Mouse (Mus musculus): ENCODE measurements around the gene Xrcc6. TPM values are rescaled to one million over a fixed set of nuclear protein-coding genes. Genes with fewer than 3 reads are reported as not detected.

Gene Xrcc6
- polyA plus RNA-seq, 1 experiment from 2014 or later = 66.6 TPM

DNA sequence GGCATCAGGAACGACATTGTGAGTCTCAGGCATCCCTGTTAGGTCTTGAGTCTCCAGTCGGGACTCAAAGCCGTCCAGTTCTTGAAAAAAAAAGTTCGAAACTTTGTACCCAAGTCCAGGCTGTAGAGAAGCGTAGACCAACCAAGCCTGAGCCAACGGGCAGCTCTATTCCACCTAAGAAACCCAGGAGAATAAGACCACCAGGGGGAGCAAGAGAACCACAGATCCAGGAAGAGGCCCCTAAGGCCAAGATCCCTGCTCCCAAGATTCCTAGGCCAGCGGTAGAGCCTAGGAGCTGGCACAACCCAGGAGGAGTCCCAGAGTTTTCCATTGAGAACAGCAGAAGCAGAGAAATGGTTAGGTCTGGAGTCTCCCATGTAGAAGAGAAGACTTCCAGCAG lies 77.9 kb downstream of the Xrcc6 start:
- Histone ChIP-seq H3K27me3 (ENCODE audit: control insufficient read depth, insufficient read depth, low read length) (peaks cover 14% of the 10 kb centered on the region), H3K9me3 (ENCODE audit: control insufficient read depth, low read length) (no peaks in the 10 kb centered on the region), H3K9ac (ENCODE audit: low read depth, low read length) (no peak overlapping the region), H3K4me2 (replicated peaks; ENCODE audit: low read depth, low read length) (no peak overlapping the region), H3K36me3 (ENCODE audit: control insufficient read depth, insufficient read depth, low read length) (no peaks in the 10 kb centered on the region), H3K4me3 (ENCODE audit: low read depth, low read length) (no peak overlapping the region), H3K27ac (ENCODE audit: low read depth, low read length) (no peak overlapping the region), H3K4me1 (replicated peaks; ENCODE audit: control insufficient read depth, insufficient read depth, low read length) (no peaks in the 10 kb centered on the region)
- ATAC-seq (ENCODE audit: low FRiP score) (no peak), DNase-seq (ENCODE audit: low spot score) (peak; percentile 91)
- 21% methylated on average over 7 of the region's 7 CpGs for WGBS

DNA sequence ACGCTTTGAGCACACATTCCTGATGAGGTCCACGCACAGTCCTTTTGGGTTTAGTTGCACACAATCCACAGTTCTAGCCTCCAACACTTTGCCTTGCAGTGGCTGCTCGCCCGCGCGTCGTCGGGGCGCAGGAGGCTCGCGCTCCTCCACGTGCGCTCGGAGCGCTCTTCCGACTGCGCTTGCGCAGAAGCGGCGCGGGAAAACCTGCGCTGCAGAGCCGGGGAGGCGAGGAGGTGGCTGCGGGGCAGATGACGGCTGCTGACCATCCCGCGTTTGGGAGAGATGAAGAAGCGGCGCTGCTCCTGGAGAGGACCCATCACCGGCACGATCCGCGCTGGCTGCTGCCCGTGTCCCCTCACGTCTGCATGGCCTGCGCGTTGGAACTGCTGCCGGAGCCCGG lies 82.3 kb downstream of the Xrcc6 start, which contains the start of gene Mei1:
Mei1 (plus strand) TSS at position 99 of the 400 bp plus-strand sequence.
- H3K36me3 ChIP-seq (ENCODE audit: control insufficient read depth, insufficient read depth, low read length) = no peaks in the 10 kb centered on the region
- no peak for ATAC-seq (ENCODE audit: low FRiP score)
- H3K9me3 ChIP-seq (ENCODE audit: control insufficient read depth, low read length) = no peaks in the 10 kb centered on the region
- DNase-seq (ENCODE audit: low spot score) = peak; percentile 39
- H3K4me3 ChIP-seq (ENCODE audit: low read depth, low read length) = no peak within 1 kb of the TSS
- H3K4me2 ChIP-seq (replicated peaks; ENCODE audit: low read depth, low read length) = no peak within 1 kb of the TSS
- H3K4me1 ChIP-seq (replicated peaks; ENCODE audit: control insufficient read depth, insufficient read depth, low read length) = no peaks in the 10 kb centered on the region
- no peak within 1 kb of the TSS for H3K27ac ChIP-seq (ENCODE audit: low read depth, low read length)
- H3K9ac ChIP-seq (ENCODE audit: low read depth, low read length) = no peak within 1 kb of the TSS
- peaks cover 15% of the 10 kb centered on the region for H3K27me3 ChIP-seq (ENCODE audit: control insufficient read depth, insufficient read depth, low read length)
- WGBS = 24% methylated on average over 40 of the region's 40 CpGs

DNA sequence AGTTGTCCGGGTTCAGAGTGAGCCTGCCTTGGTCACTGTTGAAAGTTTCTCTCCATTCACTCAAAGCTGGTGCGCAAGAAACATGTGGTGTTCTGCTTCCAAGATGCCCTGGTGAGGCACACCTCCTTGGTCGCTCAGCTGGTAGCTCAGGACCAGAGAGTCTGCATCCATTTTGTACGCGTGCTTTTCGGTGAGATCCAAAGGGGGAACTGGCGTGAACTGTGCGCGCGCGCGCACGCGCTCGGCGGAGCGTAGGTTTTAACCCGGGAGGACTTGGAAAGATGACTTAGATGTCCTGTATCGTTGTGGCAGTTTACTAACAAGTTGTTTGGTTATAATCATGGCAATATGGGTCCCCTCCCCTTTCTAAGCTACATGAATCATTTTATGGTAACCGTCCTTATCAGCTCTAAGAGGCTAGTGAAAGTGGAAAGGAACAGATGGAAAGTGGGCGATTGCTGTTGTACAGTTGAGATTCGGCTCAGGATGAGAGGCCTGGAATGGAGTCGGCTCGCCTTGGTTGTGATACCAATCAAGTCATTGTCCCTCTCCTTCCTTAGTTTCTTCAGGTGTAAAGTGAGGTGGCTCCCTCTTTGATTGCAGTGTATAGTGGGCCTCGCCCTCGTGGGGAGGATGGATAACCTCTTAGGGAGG lies 84.3 kb downstream of the Xrcc6 start:
- 89% methylated on average over 26 of the region's 26 CpGs for WGBS
- Histone ChIP-seq H3K9me3 (ENCODE audit: control insufficient read depth, low read length) (no peaks in the 10 kb centered on the region), H3K27ac (ENCODE audit: low read depth, low read length) (no peak overlapping the region), H3K4me2 (replicated peaks; ENCODE audit: low read depth, low read length) (no peak overlapping the region), H3K27me3 (ENCODE audit: control insufficient read depth, insufficient read depth, low read length) (peaks cover 15% of the 10 kb centered on the region), H3K9ac (ENCODE audit: low read depth, low read length) (no peak overlapping the region), H3K36me3 (ENCODE audit: control insufficient read depth, insufficient read depth, low read length) (no peaks in the 10 kb centered on the region), H3K4me3 (ENCODE audit: low read depth, low read length) (no peak overlapping the region), H3K4me1 (replicated peaks; ENCODE audit: control insufficient read depth, insufficient read depth, low read length) (no peaks in the 10 kb centered on the region)
- DNase-seq (ENCODE audit: low spot score) (no peak), ATAC-seq (ENCODE audit: low FRiP score) (no peak)

DNA sequence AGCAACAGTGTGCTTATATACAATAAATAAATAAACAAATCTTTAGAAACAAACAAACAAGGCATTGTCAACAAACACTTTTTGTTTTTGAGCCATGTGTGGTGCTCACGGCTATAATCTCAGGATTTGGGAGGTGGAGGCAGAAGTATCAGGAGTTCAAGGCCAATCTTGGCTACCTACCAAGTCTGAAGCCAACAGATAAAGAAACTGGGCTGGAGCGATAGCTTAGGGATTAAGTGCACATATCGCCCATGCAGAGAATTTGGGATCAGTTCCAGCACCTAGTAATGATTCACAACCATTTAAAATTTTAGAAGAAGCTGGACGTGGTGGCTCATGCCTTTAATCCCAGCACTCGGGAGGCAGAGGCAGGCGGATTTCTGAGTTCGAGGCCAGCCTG lies 85.9 kb downstream of the Xrcc6 start:
- H3K27me3 ChIP-seq (ENCODE audit: control insufficient read depth, insufficient read depth, low read length) = peaks cover 15% of the 10 kb centered on the region
- no peaks in the 10 kb centered on the region for H3K36me3 ChIP-seq (ENCODE audit: control insufficient read depth, insufficient read depth, low read length)
- H3K9me3 ChIP-seq (ENCODE audit: control insufficient read depth, low read length) = no peaks in the 10 kb centered on the region
- H3K4me2 ChIP-seq (replicated peaks; ENCODE audit: low read depth, low read length) = no peak overlapping the region
- DNase-seq (ENCODE audit: low spot score) (no peak), ATAC-seq (ENCODE audit: low FRiP score) (no peak)
- H3K27ac ChIP-seq (ENCODE audit: low read depth, low read length) = no peak overlapping the region
- H3K4me3 ChIP-seq (ENCODE audit: low read depth, low read length) = no peak overlapping the region
- WGBS = 90% methylated on average over 7 of the region's 7 CpGs
- H3K4me1 ChIP-seq (replicated peaks; ENCODE audit: control insufficient read depth, insufficient read depth, low read length) = no peaks in the 10 kb centered on the region
- H3K9ac ChIP-seq (ENCODE audit: low read depth, low read length) = no peak overlapping the region

DNA sequence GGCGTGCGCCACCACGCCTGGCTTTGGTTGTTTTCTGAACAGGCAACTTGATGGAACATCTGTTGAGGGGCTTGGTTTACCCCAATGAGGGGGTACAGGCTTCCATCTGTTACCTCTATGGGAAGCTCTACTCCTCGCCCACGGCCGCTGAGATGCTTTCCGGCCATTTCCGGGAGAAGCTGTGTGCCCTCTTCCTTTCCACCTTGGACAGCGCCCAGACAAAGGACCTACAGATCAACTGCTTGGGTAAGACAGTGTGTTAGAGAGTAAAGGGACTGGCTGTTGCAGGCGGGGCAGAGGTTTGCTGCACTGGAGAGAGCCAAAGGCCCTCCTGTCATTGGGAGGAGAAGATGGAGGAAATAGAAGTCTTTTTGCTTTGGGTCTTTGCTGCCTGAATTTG lies 92.2 kb downstream of the Xrcc6 start:
- ATAC-seq (ENCODE audit: low FRiP score) (no peak), DNase-seq (ENCODE audit: low spot score) (no peak)
- Histone ChIP-seq H3K27ac (ENCODE audit: low read depth, low read length) (no peak overlapping the region), H3K9me3 (ENCODE audit: control insufficient read depth, low read length) (no peaks in the 10 kb centered on the region), H3K4me1 (replicated peaks; ENCODE audit: control insufficient read depth, insufficient read depth, low read length) (no peaks in the 10 kb centered on the region), H3K27me3 (ENCODE audit: control insufficient read depth, insufficient read depth, low read length) (no peaks in the 10 kb centered on the region), H3K4me2 (replicated peaks; ENCODE audit: low read depth, low read length) (no peak overlapping the region), H3K36me3 (ENCODE audit: control insufficient read depth, insufficient read depth, low read length) (no peaks in the 10 kb centered on the region), H3K9ac (ENCODE audit: low read depth, low read length) (no peak overlapping the region), H3K4me3 (ENCODE audit: low read depth, low read length) (no peak overlapping the region)
- WGBS = 65% methylated on average over 10 of the region's 10 CpGs

DNA sequence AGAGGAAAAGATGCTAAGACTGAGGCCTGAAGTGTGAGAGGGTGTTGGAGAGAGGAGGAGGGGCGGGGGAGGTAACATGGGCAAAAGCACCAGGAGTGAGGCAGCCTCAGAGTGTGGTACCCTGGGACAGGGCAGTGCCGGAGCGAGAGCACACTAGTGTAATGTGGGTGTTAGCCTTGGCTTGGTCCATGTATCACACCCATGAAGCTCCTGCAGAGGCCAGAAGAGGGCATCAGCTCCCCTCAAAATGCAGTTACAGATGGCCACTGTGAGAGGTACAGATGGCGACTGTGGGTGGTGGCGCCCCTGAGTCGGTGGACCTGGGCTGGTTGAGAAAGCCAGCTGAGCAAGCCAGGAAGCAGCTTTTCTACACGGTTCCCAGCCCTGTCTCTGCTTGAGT lies 93.5 kb downstream of the Xrcc6 start:
- DNase-seq (ENCODE audit: low spot score) (peak; percentile 58), ATAC-seq (ENCODE audit: low FRiP score) (peak; percentile 49; the same call in 1 of the 2 replicates)
- no peaks in the 10 kb centered on the region for H3K27me3 ChIP-seq (ENCODE audit: control insufficient read depth, insufficient read depth, low read length)
- H3K27ac ChIP-seq (ENCODE audit: low read depth, low read length) = no peak overlapping the region
- no peaks in the 10 kb centered on the region for H3K9me3 ChIP-seq (ENCODE audit: control insufficient read depth, low read length)
- no peaks in the 10 kb centered on the region for H3K4me1 ChIP-seq (replicated peaks; ENCODE audit: control insufficient read depth, insufficient read depth, low read length)
- H3K4me2 ChIP-seq (replicated peaks; ENCODE audit: low read depth, low read length) = no peak overlapping the region
- no peak overlapping the region for H3K9ac ChIP-seq (ENCODE audit: low read depth, low read length)
- WGBS = 34% methylated on average over 7 of the region's 7 CpGs
- H3K4me3 ChIP-seq (ENCODE audit: low read depth, low read length) = no peak overlapping the region
- H3K36me3 ChIP-seq (ENCODE audit: control insufficient read depth, insufficient read depth, low read length) = no peaks in the 10 kb centered on the region

DNA sequence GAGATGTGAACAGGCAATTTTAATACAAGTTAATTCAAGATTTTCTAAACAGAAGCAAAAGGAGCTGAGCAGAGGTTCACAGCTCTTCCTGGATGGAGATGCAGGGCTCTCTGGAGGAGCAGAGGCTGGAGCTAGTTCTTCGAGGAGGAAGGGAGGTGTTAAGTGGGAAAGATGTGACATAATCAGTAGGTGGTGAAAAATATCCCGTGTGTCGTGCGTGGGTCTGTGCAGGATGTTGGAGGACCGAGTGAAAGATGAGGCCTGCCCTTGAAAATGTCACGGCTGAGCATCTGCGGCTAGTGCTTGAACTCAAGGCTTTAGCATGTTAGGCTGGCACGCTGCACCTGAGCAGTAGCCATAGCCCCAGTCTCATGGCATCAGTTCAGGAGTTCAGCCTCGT lies 98.0 kb downstream of the Xrcc6 start:
- H3K36me3 ChIP-seq (ENCODE audit: control insufficient read depth, insufficient read depth, low read length) = no peaks in the 10 kb centered on the region
- no peaks in the 10 kb centered on the region for H3K27me3 ChIP-seq (ENCODE audit: control insufficient read depth, insufficient read depth, low read length)
- H3K9ac ChIP-seq (ENCODE audit: low read depth, low read length) = no peak overlapping the region
- H3K9me3 ChIP-seq (ENCODE audit: control insufficient read depth, low read length) = no peaks in the 10 kb centered on the region
- H3K27ac ChIP-seq (ENCODE audit: low read depth, low read length) = no peak overlapping the region
- no peaks in the 10 kb centered on the region for H3K4me1 ChIP-seq (replicated peaks; ENCODE audit: control insufficient read depth, insufficient read depth, low read length)
- H3K4me3 ChIP-seq (ENCODE audit: low read depth, low read length) = no peak overlapping the region
- DNase-seq (ENCODE audit: low spot score) (no peak), ATAC-seq (ENCODE audit: low FRiP score) (no peak)
- no peak overlapping the region for H3K4me2 ChIP-seq (replicated peaks; ENCODE audit: low read depth, low read length)
- 86% methylated on average over 9 of the region's 9 CpGs for WGBS

DNA sequence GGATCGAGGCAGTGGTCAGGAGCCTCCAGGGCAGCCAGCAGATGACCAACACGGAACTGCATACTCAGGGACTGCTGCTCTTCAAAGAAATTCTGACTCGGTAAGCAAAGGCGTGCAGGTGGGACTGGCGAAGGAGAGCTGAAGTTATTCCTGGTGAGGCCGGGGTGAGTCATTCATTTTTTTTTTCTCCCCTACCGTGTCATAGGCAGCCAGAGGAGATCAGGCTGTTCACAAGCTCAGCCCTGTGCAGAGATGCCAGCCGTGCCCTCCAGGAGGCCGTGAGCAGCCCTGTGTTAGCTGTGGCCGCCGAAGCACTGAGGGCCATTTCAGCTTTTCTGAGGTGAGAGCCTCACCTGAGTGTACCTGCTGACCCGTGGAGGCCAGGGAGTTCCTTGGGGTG lies 98.5 kb downstream of the Xrcc6 start:
- 87% methylated on average over 12 of the region's 12 CpGs for WGBS
- H3K27me3 ChIP-seq (ENCODE audit: control insufficient read depth, insufficient read depth, low read length) = no peaks in the 10 kb centered on the region
- H3K9ac ChIP-seq (ENCODE audit: low read depth, low read length) = no peak overlapping the region
- ATAC-seq (ENCODE audit: low FRiP score) (no peak), DNase-seq (ENCODE audit: low spot score) (no peak)
- H3K4me3 ChIP-seq (ENCODE audit: low read depth, low read length) = no peak overlapping the region
- no peak overlapping the region for H3K27ac ChIP-seq (ENCODE audit: low read depth, low read length)
- H3K4me1 ChIP-seq (replicated peaks; ENCODE audit: control insufficient read depth, insufficient read depth, low read length) = no peaks in the 10 kb centered on the region
- H3K36me3 ChIP-seq (ENCODE audit: control insufficient read depth, insufficient read depth, low read length) = no peaks in the 10 kb centered on the region
- no peaks in the 10 kb centered on the region for H3K9me3 ChIP-seq (ENCODE audit: control insufficient read depth, low read length)
- H3K4me2 ChIP-seq (replicated peaks; ENCODE audit: low read depth, low read length) = no peak overlapping the region

DNA sequence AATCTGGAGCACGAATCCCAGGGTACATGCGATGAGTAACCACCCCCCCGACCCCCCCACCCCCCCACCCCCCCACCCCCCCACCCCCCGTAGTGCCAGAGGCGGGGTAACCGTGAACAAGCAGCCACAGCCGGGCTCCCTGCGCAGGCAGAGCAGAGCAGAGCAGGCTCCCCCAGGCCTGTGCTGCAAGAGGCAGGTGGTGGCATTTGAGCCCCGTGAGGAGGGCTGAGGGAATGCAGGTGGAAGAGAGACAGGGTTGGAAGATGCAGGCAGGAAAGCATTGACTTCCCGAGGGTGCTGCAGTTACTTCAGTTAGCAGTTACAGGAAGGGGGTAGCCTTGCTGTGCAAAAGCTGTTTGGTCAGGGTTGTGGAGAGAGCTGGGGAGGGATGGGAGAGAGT lies 99.6 kb downstream of the Xrcc6 start:
- 22% methylated on average over 8 of the region's 10 CpGs for WGBS
- peak; percentile 17 for DNase-seq (ENCODE audit: low spot score)
- ATAC-seq (ENCODE audit: low FRiP score) = no peak
- no peak overlapping the region for H3K4me3 ChIP-seq (ENCODE audit: low read depth, low read length)
- H3K36me3 ChIP-seq (ENCODE audit: control insufficient read depth, insufficient read depth, low read length) = no peaks in the 10 kb centered on the region
- no peak overlapping the region for H3K27ac ChIP-seq (ENCODE audit: low read depth, low read length)
- no peak overlapping the region for H3K9ac ChIP-seq (ENCODE audit: low read depth, low read length)
- H3K4me1 ChIP-seq (replicated peaks; ENCODE audit: control insufficient read depth, insufficient read depth, low read length) = no peaks in the 10 kb centered on the region
- H3K4me2 ChIP-seq (replicated peaks; ENCODE audit: low read depth, low read length) = no peak overlapping the region
- no peaks in the 10 kb centered on the region for H3K9me3 ChIP-seq (ENCODE audit: control insufficient read depth, low read length)
- no peaks in the 10 kb centered on the region for H3K27me3 ChIP-seq (ENCODE audit: control insufficient read depth, insufficient read depth, low read length)

All from hindbrain, embryonic 11.5 days (tissue).